Mouse (Mus musculus): ENCODE measurements at regions not wholly inside any gene's neighbourhood (a gene's known extent, or its start where the extent isn't known, plus 50 kb on each side); places are given as distances from the start of the nearest gene placed in this dataset.

DNA sequence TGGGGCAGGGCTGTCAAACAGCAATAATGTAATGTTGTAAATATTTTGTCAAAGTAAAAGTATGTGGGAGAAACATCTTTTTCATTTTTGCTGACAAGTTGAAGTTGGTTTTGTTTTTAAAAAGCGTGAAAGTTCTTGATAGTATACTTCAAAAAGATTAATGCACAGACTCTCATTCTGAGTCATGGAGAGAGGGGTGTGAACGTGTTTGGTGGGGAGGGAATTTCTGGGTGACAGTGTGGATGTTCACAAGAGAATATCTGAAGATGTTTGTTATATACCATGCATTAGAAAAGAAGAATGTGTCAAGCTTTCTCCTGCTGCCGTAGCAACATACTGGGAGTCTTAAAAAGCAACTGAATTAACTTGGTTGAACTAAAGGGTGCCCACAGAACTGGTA lies 57.0 kb downstream of the Rps29 start:
- Histone ChIP-seq H3K4me1 (ENCODE audit: control insufficient read depth, insufficient read depth, low read length) (no peaks in the 10 kb centered on the region), H3K27ac (ENCODE audit: insufficient read depth, low read length) (no peak overlapping the region), H3K4me3 (ENCODE audit: insufficient read depth, low read length) (no peak overlapping the region)
- no peak for TF ChIP-seq CTCF (IDR thresholded peaks at IDR 0.05; ENCODE audit: borderline replicate concordance, insufficient read depth, low read length)
- TF ChIP-seq POLR2A (IDR thresholded peaks at IDR 0.05; ENCODE audit: low read depth, low read length) = no peak

DNA sequence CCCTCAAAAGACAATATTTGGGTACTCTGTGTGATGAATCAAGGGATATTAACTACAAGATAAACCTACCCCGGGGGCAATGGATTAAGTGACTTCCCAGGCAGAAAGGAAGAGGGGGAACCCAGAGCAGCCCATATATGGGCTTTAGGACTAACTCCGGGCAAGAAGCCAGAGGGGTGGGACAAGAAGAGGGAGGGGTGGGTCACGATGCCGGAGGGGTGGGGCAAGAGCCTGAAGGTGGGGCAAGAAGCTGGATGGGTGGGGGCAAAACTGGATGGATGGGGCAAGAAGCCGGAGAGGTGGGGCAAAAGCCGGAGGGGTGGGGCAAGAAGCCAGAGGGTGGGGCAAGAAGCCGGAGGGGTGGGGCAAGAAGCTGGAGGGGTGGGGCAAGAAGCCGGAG lies 64.1 kb downstream of the Rps29 start:
- TF ChIP-seq POLR2A (IDR thresholded peaks at IDR 0.05; ENCODE audit: low read depth, low read length) = no peak
- no peak for TF ChIP-seq CTCF (IDR thresholded peaks at IDR 0.05; ENCODE audit: borderline replicate concordance, insufficient read depth, low read length)
- no peak overlapping the region for H3K4me3 ChIP-seq (ENCODE audit: insufficient read depth, low read length)
- H3K27ac ChIP-seq (ENCODE audit: insufficient read depth, low read length) = no peak overlapping the region
- no peaks in the 10 kb centered on the region for H3K4me1 ChIP-seq (ENCODE audit: control insufficient read depth, insufficient read depth, low read length)

DNA sequence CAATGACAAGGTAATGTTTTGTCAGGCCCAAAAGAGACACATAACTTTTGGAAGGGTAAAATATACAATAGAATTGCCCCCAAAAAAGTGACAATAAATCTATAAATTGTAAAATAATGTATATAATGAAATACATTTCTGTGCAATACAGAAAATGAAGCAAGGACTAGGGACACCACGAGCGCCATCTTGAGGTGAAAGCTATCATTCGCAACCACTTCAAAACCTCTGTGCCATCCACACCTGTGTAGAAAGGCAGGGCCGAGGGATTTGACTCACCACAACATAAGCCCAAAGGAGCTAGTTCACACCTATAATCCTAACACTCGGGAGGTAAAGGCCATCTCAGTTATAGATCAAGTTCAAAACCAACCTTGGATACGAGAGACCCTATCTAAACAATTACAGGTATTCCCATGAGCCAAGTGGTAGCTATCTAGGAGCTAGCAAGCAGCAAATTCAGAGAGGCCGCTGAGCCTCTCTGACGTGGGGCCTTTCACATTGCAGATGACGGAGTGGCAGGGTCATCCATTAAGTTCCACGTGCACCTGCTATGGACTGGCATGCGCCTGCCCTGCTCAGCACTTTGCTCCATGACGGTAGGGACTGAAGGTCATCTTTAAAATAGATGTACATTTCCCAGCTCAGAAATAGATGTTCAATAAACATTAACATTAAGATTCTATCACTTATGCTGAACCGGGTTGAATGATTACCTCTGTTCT lies 65.8 kb downstream of the Rps29 start:
- Histone ChIP-seq H3K27ac (ENCODE audit: insufficient read depth, low read length) (no peak overlapping the region), H3K4me3 (ENCODE audit: insufficient read depth, low read length) (no peak overlapping the region), H3K4me1 (ENCODE audit: control insufficient read depth, insufficient read depth, low read length) (no peaks in the 10 kb centered on the region)
- TF ChIP-seq CTCF (IDR thresholded peaks at IDR 0.05; ENCODE audit: borderline replicate concordance, insufficient read depth, low read length) = no peak

DNA sequence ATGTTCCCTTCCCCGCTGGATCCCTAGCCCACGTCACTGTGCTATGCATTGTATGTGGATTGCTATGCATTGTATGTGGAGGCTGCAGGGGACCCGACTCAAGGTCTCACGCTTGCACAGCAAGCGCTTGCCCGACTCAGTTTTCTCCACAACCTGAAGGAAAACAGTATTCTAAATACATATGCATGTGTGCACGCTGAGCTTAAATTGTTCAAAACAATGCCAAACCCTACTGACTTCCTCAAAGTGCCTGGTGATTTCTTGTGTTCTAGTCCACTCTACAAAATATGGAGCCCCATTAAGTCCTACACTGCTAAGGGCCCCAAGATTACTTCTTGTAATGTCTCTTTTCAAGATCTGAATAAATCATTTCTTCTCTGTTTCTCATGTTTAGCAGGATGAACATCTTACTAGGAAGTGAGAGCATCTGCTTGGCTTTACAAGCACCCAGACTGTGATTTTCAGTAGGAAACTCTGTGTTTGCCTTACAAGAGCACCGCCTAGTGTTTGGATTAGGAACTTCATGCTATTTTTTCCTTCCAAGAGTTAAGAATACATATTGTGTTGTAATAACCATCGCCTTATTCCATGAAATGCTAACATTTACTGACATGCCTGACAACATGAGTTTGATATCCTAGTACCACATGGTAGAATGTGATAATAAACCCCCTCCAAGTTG lies 70.9 kb downstream of the Rps29 start:
- Histone ChIP-seq H3K4me1 (ENCODE audit: control insufficient read depth, insufficient read depth, low read length) (no peaks in the 10 kb centered on the region), H3K27ac (ENCODE audit: insufficient read depth, low read length) (no peak overlapping the region), H3K4me3 (ENCODE audit: insufficient read depth, low read length) (no peak overlapping the region)
- no peak for TF ChIP-seq CTCF (IDR thresholded peaks at IDR 0.05; ENCODE audit: borderline replicate concordance, insufficient read depth, low read length)
- TF ChIP-seq POLR2A (IDR thresholded peaks at IDR 0.05; ENCODE audit: low read depth, low read length) = no peak

DNA sequence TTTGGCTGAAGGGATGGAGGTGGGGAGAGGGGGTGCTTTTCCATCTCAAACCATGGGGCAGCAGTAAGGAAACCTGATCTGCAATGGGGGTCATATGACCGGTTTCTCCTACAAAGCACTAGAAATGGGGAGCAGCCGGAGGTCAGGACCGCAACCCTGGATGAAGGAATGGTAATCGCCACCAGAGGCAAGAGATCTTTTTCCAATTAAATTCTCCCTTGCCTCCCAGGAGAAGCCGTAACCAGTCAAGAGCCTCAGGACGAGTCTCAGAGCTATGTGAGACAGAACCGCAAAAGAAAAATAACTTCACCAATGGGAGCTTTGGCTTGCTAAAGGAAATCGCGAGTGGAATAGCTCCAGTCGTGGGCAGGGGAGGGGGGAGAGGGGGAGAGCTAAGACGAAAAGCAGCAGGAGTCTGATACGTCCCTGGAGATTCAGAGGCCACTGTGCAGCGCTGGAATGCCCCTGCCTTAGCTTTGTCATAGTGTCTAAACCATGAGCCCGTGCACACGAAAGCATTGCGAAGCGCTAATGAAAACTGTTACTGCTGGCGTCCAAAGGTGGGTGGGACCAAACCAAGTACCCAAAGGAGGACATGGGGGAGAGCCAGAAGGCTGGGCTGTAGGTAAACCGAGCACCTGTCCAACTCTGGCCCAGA lies 73.3 kb downstream of the Rps29 start:
- Histone ChIP-seq H3K27ac (ENCODE audit: insufficient read depth, low read length) (no peak overlapping the region), H3K4me3 (ENCODE audit: insufficient read depth, low read length) (no peak overlapping the region), H3K4me1 (ENCODE audit: control insufficient read depth, insufficient read depth, low read length) (no peaks in the 10 kb centered on the region)
- TF ChIP-seq POLR2A (IDR thresholded peaks at IDR 0.05; ENCODE audit: low read depth, low read length) (no peak), CTCF (IDR thresholded peaks at IDR 0.05; ENCODE audit: borderline replicate concordance, insufficient read depth, low read length) (no peak)

DNA sequence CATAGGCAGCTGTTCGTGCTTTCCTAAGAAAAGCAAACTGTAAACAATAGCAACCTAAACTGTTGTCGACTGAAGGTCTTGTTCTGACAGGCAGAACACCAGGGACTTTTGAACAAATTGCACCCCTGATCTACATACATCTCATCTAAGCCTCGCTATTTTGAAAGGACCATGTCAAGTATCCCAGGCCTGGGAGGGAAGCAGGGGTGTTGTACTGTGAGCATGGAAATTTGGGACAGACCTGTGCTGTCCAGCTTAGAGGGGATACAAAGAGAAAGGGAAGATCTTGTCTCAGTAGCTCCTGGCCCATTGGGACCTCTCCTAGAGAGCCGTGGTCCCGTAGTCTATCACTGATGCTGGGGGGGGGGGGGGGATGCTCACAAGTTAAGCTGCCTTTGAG lies 74.3 kb downstream of the Rps29 start:
- H3K27ac ChIP-seq (ENCODE audit: insufficient read depth, low read length) = no peak overlapping the region

DNA sequence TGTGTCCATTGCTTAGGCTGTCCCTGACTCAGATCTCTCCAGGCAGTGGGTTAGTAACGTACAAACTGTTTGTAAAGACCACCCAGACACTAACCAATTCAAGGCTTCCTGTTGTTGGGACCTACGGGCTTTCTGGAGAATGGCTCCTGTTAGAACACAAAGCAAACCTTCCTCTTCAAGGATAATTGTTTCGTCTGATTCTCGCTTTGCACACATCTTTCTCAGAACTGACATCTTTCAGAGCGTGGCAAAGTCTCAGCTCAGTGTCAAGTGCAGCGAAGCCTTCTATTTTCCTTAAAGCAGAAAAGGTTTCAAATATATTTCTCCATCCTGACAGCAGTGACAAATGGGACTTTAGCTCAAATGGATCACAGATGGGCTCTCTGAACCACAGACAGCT lies 76.9 kb downstream of the Rps29 start:
- no peak overlapping the region for H3K4me3 ChIP-seq (ENCODE audit: insufficient read depth, low read length)

More for the DNA sequence above, 74.3 kb downstream of the Rps29 start:
- Histone ChIP-seq H3K4me3 (ENCODE audit: insufficient read depth, low read length) (no peak overlapping the region), H3K4me1 (ENCODE audit: control insufficient read depth, insufficient read depth, low read length) (no peaks in the 10 kb centered on the region)
- no peak for TF ChIP-seq POLR2A (IDR thresholded peaks at IDR 0.05; ENCODE audit: low read depth, low read length)
- TF ChIP-seq CTCF (IDR thresholded peaks at IDR 0.05; ENCODE audit: borderline replicate concordance, insufficient read depth, low read length) = no peak

DNA sequence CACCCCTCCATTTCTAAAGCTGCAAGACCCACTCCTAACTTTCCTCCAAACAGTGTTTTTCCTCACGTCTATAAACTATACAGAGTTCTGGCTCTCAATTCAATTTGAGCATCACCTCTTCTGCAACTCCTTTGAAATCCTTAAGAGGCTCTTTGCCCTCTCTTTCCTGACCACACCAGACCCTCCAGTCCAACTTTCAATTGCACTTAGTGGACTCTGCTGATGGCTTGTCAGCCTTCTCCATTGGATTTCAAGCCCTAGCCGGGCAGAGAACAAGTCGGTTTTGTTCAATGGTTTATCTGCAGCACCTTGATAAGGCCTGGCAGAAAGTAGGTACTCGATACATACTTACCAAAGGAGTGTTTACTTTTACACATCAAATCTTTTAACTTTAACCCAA lies 119.4 kb downstream of the Rps29 start:
- Histone ChIP-seq H3K27ac (ENCODE audit: insufficient read depth, low read length) (no peak overlapping the region), H3K4me1 (ENCODE audit: control insufficient read depth, insufficient read depth, low read length) (no peaks in the 10 kb centered on the region), H3K4me3 (ENCODE audit: insufficient read depth, low read length) (no peak overlapping the region)
- TF ChIP-seq CTCF (IDR thresholded peaks at IDR 0.05; ENCODE audit: borderline replicate concordance, insufficient read depth, low read length) (no peak), POLR2A (IDR thresholded peaks at IDR 0.05; ENCODE audit: low read depth, low read length) (no peak)

More for the DNA sequence above, 76.9 kb downstream of the Rps29 start:
- Histone ChIP-seq H3K4me1 (ENCODE audit: control insufficient read depth, insufficient read depth, low read length) (no peaks in the 10 kb centered on the region), H3K27ac (ENCODE audit: insufficient read depth, low read length) (no peak overlapping the region)
- TF ChIP-seq POLR2A (IDR thresholded peaks at IDR 0.05; ENCODE audit: low read depth, low read length) (no peak), CTCF (IDR thresholded peaks at IDR 0.05; ENCODE audit: borderline replicate concordance, insufficient read depth, low read length) (no peak)

DNA sequence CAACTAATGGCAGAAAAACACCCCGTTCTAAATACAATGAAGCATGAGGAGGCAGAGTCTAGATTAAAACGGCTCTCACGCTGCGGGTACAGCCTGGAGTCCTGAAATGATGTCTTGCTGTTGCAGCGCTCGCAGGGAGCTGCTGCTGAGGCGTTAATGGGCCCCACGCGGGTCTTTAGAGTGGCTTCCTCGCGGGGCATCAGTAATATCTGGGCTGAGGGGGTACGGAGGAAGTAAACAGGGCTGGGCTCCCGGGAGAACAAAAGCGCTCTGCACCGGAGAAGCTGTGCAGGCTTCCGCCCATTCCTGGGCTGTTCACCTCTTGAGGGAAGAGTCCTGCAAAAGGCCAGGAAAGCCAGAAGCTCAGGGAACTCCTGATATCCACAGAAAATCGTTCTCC lies 135.4 kb downstream of the Rps29 start:
- H3K4me3 ChIP-seq (ENCODE audit: insufficient read depth, low read length) = no peak overlapping the region
- TF ChIP-seq POLR2A (IDR thresholded peaks at IDR 0.05; ENCODE audit: low read depth, low read length) (no peak), CTCF (IDR thresholded peaks at IDR 0.05; ENCODE audit: borderline replicate concordance, insufficient read depth, low read length) (no peak)
- no peak overlapping the region for H3K27ac ChIP-seq (ENCODE audit: insufficient read depth, low read length)
- H3K4me1 ChIP-seq (ENCODE audit: control insufficient read depth, insufficient read depth, low read length) = no peaks in the 10 kb centered on the region
